Mouse (Mus musculus) olfactory bulb, adult 2 months (tissue): Measurements from ENCODE around the gene Fam129c.

Experiments
- CTCF ChIP-seq: fragments of 200-500 bp; IDR thresholded peaks from 2 replicates; pipeline ENCODE4 v1.5.1; 2012; ENCODE audit warnings: low read depth, mild to moderate bottlenecking, low read length, moderate library complexity; ENCODE audit not compliant: insufficient read depth
- POLR2A ChIP-seq: fragments of 200-500 bp; IDR thresholded peaks from 2 replicates; pipeline ENCODE4 v1.6.1; 2012; ENCODE audit warnings: mild to moderate bottlenecking, low read depth, low read length, moderate library complexity; ENCODE audit not compliant: insufficient read depth

- no peak for TF ChIP-seq POLR2A
- no peak for TF ChIP-seq CTCF
These were observed 17.2 kb upstream of the Fam129c start for GRCm38 (mm10) chr8:71580201-71580600.
